Mouse (Mus musculus): ENCODE data around the gene Irx1. TPM values are rescaled to one million over a fixed set of nuclear protein-coding genes. Genes with fewer than 3 reads are reported as not detected.

Gene Irx1
- polyA plus RNA-seq (2015; fragmentation: Nextera tagmentation; extraction: Ambion mirVana) = 5.7 and 7.5 TPM in 2 replicates

GRCm38 (mm10) chr13:71963356-71964351 is at the start of gene Irx1:
TSS of gene Irx1 (minus strand) at chr13:71963723.
- peak within 1 kb of the TSS; percentile 89 for H3K9ac ChIP-seq (ENCODE audit: low read length)
- peak within 1 kb of the TSS; percentile 67 for H3K4me3 ChIP-seq (ENCODE audit: low read length)
- no peaks in the 10 kb centered on the region for H3K36me3 ChIP-seq (ENCODE audit: control insufficient read depth, insufficient read depth, low read length)
- H3K27ac ChIP-seq (ENCODE audit: low read length) = peak within 1 kb of the TSS; percentile 86
- no peaks in the 10 kb centered on the region for H3K9me3 ChIP-seq (ENCODE audit: control insufficient read depth, low read length)
- H3K4me2 ChIP-seq (ENCODE audit: low read depth, low read length) = peak within 1 kb of the TSS; percentile 61
- peak; percentile 83 for ATAC-seq (ENCODE audit: low read depth)
- peaks cover 5% of the 10 kb centered on the region for H3K4me1 ChIP-seq (replicated peaks; ENCODE audit: control insufficient read depth, insufficient read depth, low read length)
- whole genome bisulfite sequencing = 1% methylated on average over 69 of the region's 100 CpGs
- peaks cover 88% of the 10 kb centered on the region for H3K27me3 ChIP-seq (ENCODE audit: control insufficient read depth, insufficient read depth, low read depth, low read length)

GRCm38 (mm10) chr13:71979932-71980655 is 16.6 kb upstream of the Irx1 start:
- H3K36me3 ChIP-seq (ENCODE audit: control insufficient read depth, insufficient read depth, low read length) = no peaks in the 10 kb centered on the region
- H3K4me2 ChIP-seq (ENCODE audit: low read depth, low read length) = no peak overlapping the region
- 31% methylated on average over 5 of the region's 5 CpGs for WGBS
- peak overlapping the region; percentile 23 for H3K27ac ChIP-seq (ENCODE audit: low read length)
- no peaks in the 10 kb centered on the region for H3K9me3 ChIP-seq (ENCODE audit: control insufficient read depth, low read length)
- H3K4me1 ChIP-seq (replicated peaks; ENCODE audit: control insufficient read depth, insufficient read depth, low read length) = 0 out of 2 replicates have a peak, but pooled peaks cover 4% of the 10 kb centered on the region
- H3K27me3 ChIP-seq (ENCODE audit: control insufficient read depth, insufficient read depth, low read depth, low read length) = no peaks in the 10 kb centered on the region
- H3K4me3 ChIP-seq (ENCODE audit: low read length) = no peak overlapping the region
- H3K9ac ChIP-seq (ENCODE audit: low read length) = no peak overlapping the region
- peak; percentile 80 for ATAC-seq (ENCODE audit: low read depth)

DNA sequence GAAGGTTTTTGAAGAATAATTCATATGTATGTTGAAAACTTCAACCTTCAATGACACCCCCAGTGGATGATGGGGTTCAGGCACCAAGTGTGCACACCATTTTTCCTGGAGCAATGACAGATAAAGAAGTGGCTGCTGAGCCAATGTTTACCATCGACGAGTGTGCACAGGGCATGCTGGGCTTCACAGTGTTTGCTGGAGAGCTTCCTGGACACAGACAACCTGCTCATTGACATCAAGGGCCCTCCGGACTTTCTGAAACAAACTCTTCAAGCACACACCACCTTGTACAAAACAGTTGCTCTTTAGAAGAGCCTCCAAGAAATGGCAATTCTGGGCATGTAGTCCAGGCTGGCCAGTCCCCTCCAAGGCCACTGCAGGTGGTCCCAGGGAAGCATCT is 12.2 kb upstream of the Irx1 start:
- Histone ChIP-seq H3K9me3 (ENCODE audit: control insufficient read depth, low read length) (no peaks in the 10 kb centered on the region), H3K4me3 (ENCODE audit: low read length) (no peak overlapping the region), H3K27ac (ENCODE audit: low read length) (no peak overlapping the region), H3K9ac (ENCODE audit: low read length) (no peak overlapping the region), H3K4me1 (replicated peaks; ENCODE audit: control insufficient read depth, insufficient read depth, low read length) (0 out of 2 replicates have a peak, but pooled peaks cover 3% of the 10 kb centered on the region), H3K27me3 (ENCODE audit: control insufficient read depth, insufficient read depth, low read depth, low read length) (no peaks in the 10 kb centered on the region), H3K4me2 (ENCODE audit: low read depth, low read length) (no peak overlapping the region), H3K36me3 (ENCODE audit: control insufficient read depth, insufficient read depth, low read length) (no peaks in the 10 kb centered on the region)
- 33% methylated on average over 3 of the region's 3 CpGs for WGBS
- no peak for ATAC-seq (ENCODE audit: low read depth)

DNA sequence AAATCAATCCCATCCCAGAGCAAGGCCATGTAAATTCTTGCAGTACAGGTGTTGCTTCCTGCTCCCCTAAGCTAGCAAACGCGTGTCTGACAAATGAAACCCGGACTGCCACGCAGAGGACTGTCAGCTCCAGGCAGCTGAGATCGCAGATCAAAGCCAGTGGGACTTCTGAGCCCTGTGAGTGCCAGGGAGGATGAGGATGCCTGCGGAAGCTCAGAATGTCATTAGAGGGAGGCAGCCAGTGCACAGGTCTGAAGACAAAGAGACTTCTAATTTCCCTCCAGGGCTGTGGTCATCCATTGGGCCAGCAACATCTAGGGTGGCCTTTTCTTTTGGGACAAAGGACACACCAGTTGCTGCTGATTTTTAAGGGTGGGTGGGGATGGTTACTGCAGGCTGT is 4.8 kb upstream of the Irx1 start:
- H3K4me3 ChIP-seq (ENCODE audit: low read length) = no peak overlapping the region
- H3K36me3 ChIP-seq (ENCODE audit: control insufficient read depth, insufficient read depth, low read length) = no peaks in the 10 kb centered on the region
- H3K9ac ChIP-seq (ENCODE audit: low read length) = no peak overlapping the region
- H3K4me1 ChIP-seq (replicated peaks; ENCODE audit: control insufficient read depth, insufficient read depth, low read length) = peaks cover 3% of the 10 kb centered on the region
- peaks cover 56% of the 10 kb centered on the region for H3K27me3 ChIP-seq (ENCODE audit: control insufficient read depth, insufficient read depth, low read depth, low read length)
- 3% methylated on average over 6 of the region's 6 CpGs for WGBS
- H3K9me3 ChIP-seq (ENCODE audit: control insufficient read depth, low read length) = no peaks in the 10 kb centered on the region
- no peak for ATAC-seq (ENCODE audit: low read depth)
- H3K4me2 ChIP-seq (ENCODE audit: low read depth, low read length) = 0 out of 2 replicates have a peak overlapping the region, but pooled peaks have one; percentile 15
- H3K27ac ChIP-seq (ENCODE audit: low read length) = no peak overlapping the region

GRCm38 (mm10) chr13:71967341-71968250 is 4.1 kb upstream of the Irx1 start:
- H3K36me3 ChIP-seq (ENCODE audit: control insufficient read depth, insufficient read depth, low read length) = no peaks in the 10 kb centered on the region
- peaks cover 62% of the 10 kb centered on the region for H3K27me3 ChIP-seq (ENCODE audit: control insufficient read depth, insufficient read depth, low read depth, low read length)
- peaks cover 5% of the 10 kb centered on the region for H3K4me1 ChIP-seq (replicated peaks; ENCODE audit: control insufficient read depth, insufficient read depth, low read length)
- no peak overlapping the region for H3K9ac ChIP-seq (ENCODE audit: low read length)
- whole genome bisulfite sequencing = 8% methylated on average over 28 of the region's 28 CpGs
- no peak overlapping the region for H3K27ac ChIP-seq (ENCODE audit: low read length)
- H3K4me2 ChIP-seq (ENCODE audit: low read depth, low read length) = 0 out of 2 replicates have a peak overlapping the region, but pooled peaks have one; percentile 15
- ATAC-seq (ENCODE audit: low read depth) = no peak
- no peak overlapping the region for H3K4me3 ChIP-seq (ENCODE audit: low read length)
- no peaks in the 10 kb centered on the region for H3K9me3 ChIP-seq (ENCODE audit: control insufficient read depth, low read length)

DNA sequence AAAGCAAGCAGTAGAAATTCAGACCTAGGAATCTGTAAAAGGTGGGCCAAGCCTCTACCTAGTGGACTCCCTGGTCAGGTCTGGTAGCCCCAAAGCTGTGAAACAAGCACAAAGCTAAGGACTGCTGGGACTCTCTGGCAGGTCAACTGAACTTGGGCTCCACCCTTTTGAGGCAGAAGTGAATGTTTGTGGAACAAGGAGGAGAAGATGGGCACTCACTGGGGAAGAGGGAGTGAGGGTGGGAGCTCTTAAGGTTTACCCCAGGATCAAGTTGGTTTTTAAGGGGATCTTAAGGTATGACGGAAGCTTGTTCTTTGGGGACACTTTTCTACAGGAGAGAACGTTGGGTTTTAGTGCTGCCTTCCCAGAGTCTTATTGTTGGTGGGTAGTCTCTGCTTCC is 3.1 kb upstream of the Irx1 start:
- Histone ChIP-seq H3K27ac (ENCODE audit: low read length) (no peak overlapping the region), H3K4me3 (ENCODE audit: low read length) (no peak overlapping the region), H3K9ac (ENCODE audit: low read length) (no peak overlapping the region), H3K4me2 (ENCODE audit: low read depth, low read length) (no peak overlapping the region), H3K4me1 (replicated peaks; ENCODE audit: control insufficient read depth, insufficient read depth, low read length) (peaks cover 5% of the 10 kb centered on the region), H3K36me3 (ENCODE audit: control insufficient read depth, insufficient read depth, low read length) (no peaks in the 10 kb centered on the region), H3K27me3 (ENCODE audit: control insufficient read depth, insufficient read depth, low read depth, low read length) (peaks cover 65% of the 10 kb centered on the region), H3K9me3 (ENCODE audit: control insufficient read depth, low read length) (no peaks in the 10 kb centered on the region)
- WGBS = 47% methylated on average over 2 of the region's 2 CpGs
- ATAC-seq (ENCODE audit: low read depth) = no peak

DNA sequence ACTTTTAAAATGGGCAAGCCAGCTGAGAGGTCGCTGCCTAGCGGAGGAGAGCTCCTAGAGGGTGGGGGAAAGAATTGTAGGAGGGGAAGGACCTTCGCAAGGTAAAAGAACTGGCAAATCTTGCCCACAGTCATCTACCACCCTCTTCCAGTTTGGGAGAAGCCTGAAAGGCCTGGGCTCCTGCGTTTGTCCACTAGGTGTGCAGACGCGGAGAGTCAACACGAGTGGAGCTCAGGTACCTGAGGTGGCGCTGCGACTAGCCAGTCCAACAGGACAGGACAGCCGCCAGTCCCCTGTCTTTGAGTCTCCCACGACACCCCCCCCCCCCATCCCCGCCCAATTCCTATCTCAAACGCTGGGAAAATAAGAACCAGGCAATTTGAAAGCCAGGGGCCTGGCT is 843 bp upstream of the Irx1 start:
- 2% methylated on average over 13 of the region's 13 CpGs for WGBS
- Histone ChIP-seq H3K4me2 (ENCODE audit: low read depth, low read length) (peak overlapping the region; percentile 61), H3K27ac (ENCODE audit: low read length) (peak overlapping the region; percentile 85), H3K4me3 (ENCODE audit: low read length) (peak overlapping the region; percentile 67), H3K4me1 (replicated peaks; ENCODE audit: control insufficient read depth, insufficient read depth, low read length) (peaks cover 5% of the 10 kb centered on the region), H3K36me3 (ENCODE audit: control insufficient read depth, insufficient read depth, low read length) (no peaks in the 10 kb centered on the region), H3K9me3 (ENCODE audit: control insufficient read depth, low read length) (no peaks in the 10 kb centered on the region), H3K9ac (ENCODE audit: low read length) (peak overlapping the region; percentile 57), H3K27me3 (ENCODE audit: control insufficient read depth, insufficient read depth, low read depth, low read length) (peaks cover 84% of the 10 kb centered on the region)
- peak; percentile 61 for ATAC-seq (ENCODE audit: low read depth)

DNA sequence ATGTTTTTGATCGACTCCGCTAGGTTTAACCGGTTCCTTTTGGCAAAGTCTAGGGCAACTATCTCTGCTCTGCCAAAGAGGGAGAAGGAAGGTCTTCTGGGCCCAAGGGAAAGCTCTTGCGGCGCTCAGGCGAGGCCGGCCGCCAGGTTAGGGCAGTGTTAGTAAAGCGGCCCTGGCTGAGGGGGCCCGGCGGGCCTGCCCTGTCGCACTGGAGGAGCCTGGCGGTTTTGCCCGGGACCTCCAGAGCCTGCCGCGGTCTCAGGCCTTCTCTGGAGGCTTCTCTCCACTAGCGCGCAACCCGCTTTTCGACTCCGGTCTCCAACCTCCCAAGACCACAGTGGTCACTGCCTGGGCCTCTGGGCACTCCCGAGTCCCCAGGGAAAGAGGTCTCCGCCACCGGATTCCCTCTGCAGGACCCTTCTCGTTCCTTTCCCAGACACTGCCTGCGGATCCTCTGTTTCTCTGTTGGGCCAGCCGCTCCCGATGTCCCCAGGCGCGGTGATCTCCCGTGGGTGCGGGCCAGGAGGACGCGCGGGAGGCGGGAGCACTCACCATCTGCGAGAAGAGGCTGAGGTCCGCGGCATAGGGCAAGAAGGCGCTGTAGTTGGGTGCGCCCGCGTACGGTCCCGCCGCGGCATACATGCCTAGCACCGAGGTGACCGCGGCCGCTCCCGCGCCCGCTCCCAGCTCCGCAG is 715 bp downstream of the Irx1 start:
- WGBS = under 1% methylated on average over 32 of the region's 55 CpGs
- peak; percentile 8; the same call in 1 of the 2 replicates for ATAC-seq (ENCODE audit: low read depth)
- Histone ChIP-seq H3K9me3 (ENCODE audit: control insufficient read depth, low read length) (no peaks in the 10 kb centered on the region), H3K4me3 (ENCODE audit: low read length) (peak overlapping the region; percentile 67), H3K27ac (ENCODE audit: low read length) (peak overlapping the region; percentile 86), H3K36me3 (ENCODE audit: control insufficient read depth, insufficient read depth, low read length) (no peaks in the 10 kb centered on the region), H3K27me3 (ENCODE audit: control insufficient read depth, insufficient read depth, low read depth, low read length) (peaks cover 82% of the 10 kb centered on the region), H3K4me2 (ENCODE audit: low read depth, low read length) (peak overlapping the region; percentile 61), H3K4me1 (replicated peaks; ENCODE audit: control insufficient read depth, insufficient read depth, low read length) (peaks cover 5% of the 10 kb centered on the region), H3K9ac (ENCODE audit: low read length) (peak overlapping the region; percentile 89)

Measured in lung, embryonic 16.5 days (tissue).